Mouse (Mus musculus) thymus, adult 2 months (tissue): Measurements from ENCODE around the gene Olfr57. TPM values are rescaled to one million over a fixed set of nuclear protein-coding genes. Genes with fewer than 3 reads are reported as not detected.
"Not testable (repeated sequence)": the region's sequence is repeated elsewhere in the genome, so short reads cannot be mapped to it uniquely, and the experiment has no call there.

ENCODE experiments used
- DNase-seq: peaks from one replicate; pipeline ENCODE4 v3.0.0; 2021
- H3K27ac ChIP-seq: fragments of 200-500 bp; 2 replicates; pipeline ENCODE4 v1.5.1; 2012; ENCODE audit warnings: low read length, control low read depth; ENCODE audit not compliant: control insufficient read depth, insufficient read depth
- H3K27me3 ChIP-seq: fragments of 200-500 bp; 2 replicates; pipeline ENCODE4 v1.6.1; 2012; ENCODE audit warnings: mild to moderate bottlenecking, low read length, moderate library complexity, mixed read lengths; ENCODE audit not compliant: control insufficient read depth, insufficient read depth
- H3K36me3 ChIP-seq: fragments of 200-500 bp; 2 replicates; pipeline ENCODE4 v1.6.1; 2012; ENCODE audit warnings: mild to moderate bottlenecking, low read length, moderate library complexity; ENCODE audit not compliant: control insufficient read depth, insufficient read depth
- H3K4me1 ChIP-seq: fragments of 200-500 bp; replicated peaks from 2 replicates; pipeline ENCODE4 v1.6.1; 2012; ENCODE audit warnings: low read length; ENCODE audit not compliant: control insufficient read depth, insufficient read depth
- H3K4me3 ChIP-seq: fragments of 200-500 bp; 2 replicates; pipeline ENCODE4 v1.5.1; 2012; ENCODE audit warnings: mild to moderate bottlenecking, low read length, control low read depth, moderate library complexity; ENCODE audit not compliant: control insufficient read depth, insufficient read depth
- CTCF ChIP-seq: fragments of 200-500 bp; IDR thresholded peaks from 2 replicates; pipeline ENCODE4 v1.5.1; 2012; ENCODE audit warnings: mild to moderate bottlenecking, control low read depth, low read length, moderate library complexity, borderline replicate concordance; ENCODE audit not compliant: control insufficient read depth, poor library complexity, insufficient read depth; ENCODE audit errors: extremely low read depth
- POLR2A ChIP-seq: fragments of 200-500 bp; IDR thresholded peaks from 2 replicates; pipeline ENCODE4 v1.6.1; 2012; ENCODE audit warnings: mild to moderate bottlenecking, low read length, control low read depth, moderate library complexity; ENCODE audit not compliant: control insufficient read depth, poor library complexity, insufficient read depth; ENCODE audit errors: extremely low read depth
- WGBS: fragments of 180-500 bp; shearing (Covaris S2); methylation state at CpG from one replicate; pipeline ENCODE4 v1.1.7; 2018; 5-methylcytosine and 5-hydroxymethylcytosine counted together
- polyA plus RNA-seq: library from polyadenylated mRNA; depleted of rRNA; stranded (reverse); fragments of >200 nt; gene quantifications from 2 replicates; pipeline ENCODE4 v1.2.3, GENCODE M21; 2012; rRNA removed

The Olfr57 gene
- not detected in 2 replicates for polyA plus RNA-seq

GRCm38 (mm10) chr10:79028441-79028840 is at the start of gene Olfr57:
Gene Olfr57 (plus strand): TSS chr10:79028741.
- Histone ChIP-seq H3K4me1 (no peaks in the 10 kb centered on the region), H3K27me3 (no peaks in the 10 kb centered on the region), H3K36me3 (no peaks in the 10 kb centered on the region), H3K4me3 (no peak within 1 kb of the TSS), H3K27ac (no peak within 1 kb of the TSS)
- no peak for DNase-seq
- TF ChIP-seq POLR2A (no peak), CTCF (no peak)

- Histone ChIP-seq H3K4me3 (no peak within 1 kb of the TSS), H3K4me1 (no peaks in the 10 kb centered on the region), H3K36me3 (no peaks in the 10 kb centered on the region), H3K27me3 (no peaks in the 10 kb centered on the region), H3K27ac (no peak within 1 kb of the TSS)
- no peak for TF ChIP-seq CTCF
- TF ChIP-seq POLR2A: no peak
- DNase-seq: no peak
Measured at GRCm38 (mm10) chr10:78980750-78981149, 47.8 kb upstream of the Olfr57 start, which contains the start of gene Olfr1352. Gene Olfr1352 (plus strand): TSS chr10:78981050.

GRCm38 (mm10) chr10:79012172-79012571 is 16.4 kb upstream of the Olfr57 start, which contains the start of gene Olfr1351:
Gene Olfr1351 (plus strand): TSS chr10:79012472.
- no peaks in the 10 kb centered on the region for H3K27me3 ChIP-seq
- H3K36me3 ChIP-seq: no peaks in the 10 kb centered on the region
- no peak for DNase-seq
- TF ChIP-seq POLR2A: no peak
- no peak for TF ChIP-seq CTCF
- H3K27ac ChIP-seq: no peak within 1 kb of the TSS
- H3K4me3 ChIP-seq: no peak within 1 kb of the TSS
- 83% methylated on average over 1 of the region's 1 CpGs for WGBS
- H3K4me1 ChIP-seq: no peaks in the 10 kb centered on the region

GRCm38 (mm10) chr10:79042457-79042856 is 13.9 kb downstream of the Olfr57 start:
- H3K27ac ChIP-seq, H3K27me3 ChIP-seq, H3K4me1 ChIP-seq, H3K4me3 ChIP-seq, H3K36me3 ChIP-seq, DNase-seq: not testable (repeated sequence)
- 91% methylated on average over 2 of the region's 2 CpGs for WGBS

- DNase-seq, H3K4me3 ChIP-seq: not testable (repeated sequence)
- 92% methylated on average over 3 of the region's 3 CpGs for WGBS
Measured at GRCm38 (mm10) chr10:79057370-79057769, 28.8 kb downstream of the Olfr57 start.

More at GRCm38 (mm10) chr10:79057370-79057769, 28.8 kb downstream of the Olfr57 start:
- not testable (repeated sequence) for H3K27ac ChIP-seq, H3K27me3 ChIP-seq, H3K4me1 ChIP-seq, H3K36me3 ChIP-seq

Other genes with a start within 250 kb of the Olfr57 start
- gene Slc1a6, start 248.2 kb upstream of the Olfr57 start, polyA plus RNA-seq: not detected in 2 replicates
- not detected in 2 replicates for gene Olfr1356, start 176.6 kb upstream of the Olfr57 start, polyA plus RNA-seq
- gene Olfr1355, start 153.2 kb upstream of the Olfr57 start, polyA plus RNA-seq: not detected in 2 replicates
- gene Olfr1354, start 115.6 kb upstream of the Olfr57 start, polyA plus RNA-seq: not detected in 2 replicates
- gene Olfr8, start 78.1 kb upstream of the Olfr57 start, polyA plus RNA-seq: not detected in 2 replicates
- gene Olfr1353, start 65.4 kb upstream of the Olfr57 start, polyA plus RNA-seq: not detected in 2 replicates
- not detected in 2 replicates for gene Olfr1352, start 47.7 kb upstream of the Olfr57 start, polyA plus RNA-seq
- gene Olfr1351, start 16.3 kb upstream of the Olfr57 start, polyA plus RNA-seq: not detected in 2 replicates
- gene 2610008E11Rik, start 68.9 kb downstream of the Olfr57 start, polyA plus RNA-seq: 2.0 and 2.5 TPM in 2 replicates
- not detected in 2 replicates for gene Vmn2r80, start 120.0 kb downstream of the Olfr57 start, polyA plus RNA-seq
- not detected in 2 replicates for gene Vmn2r81, start 219.0 kb downstream of the Olfr57 start, polyA plus RNA-seq